In genomic region chr5:145249520-145249919, GRCm38 (mm10) we compare ENCODE assay signal across 24 mouse cellular contexts.
"Had no signal": no experiment of that assay in that cellular context is flagged by ENCODE, and none has a peak within 500 bp of the region (broad histone marks: within the 10 kb centered on the region; RNA-seq: fewer than 3 reads in every experiment).

No protein-coding gene starts in this region.

- H3K27me3 ChIP-seq: embryonic facial prominence, embryonic 12.5 days; embryonic facial prominence, embryonic 13.5 days; embryonic facial prominence, embryonic 15.5 days; forebrain, embryonic 12.5 days; forebrain, embryonic 13.5 days; forebrain, embryonic 15.5 days had no signal

- H3K9ac ChIP-seq: embryonic facial prominence, embryonic 12.5 days; embryonic facial prominence, embryonic 13.5 days; embryonic facial prominence, embryonic 15.5 days; forebrain, embryonic 12.5 days; forebrain, embryonic 13.5 days; forebrain, embryonic 15.5 days; forebrain, postnatal 0 days had no signal

- H3K4me2 ChIP-seq: embryonic facial prominence, embryonic 12.5 days; embryonic facial prominence, embryonic 13.5 days; embryonic facial prominence, embryonic 15.5 days; forebrain, embryonic 12.5 days; forebrain, embryonic 13.5 days; forebrain, embryonic 15.5 days had no signal

- DNase-seq: cerebellum, adult 9-10 months; cerebellum, adult 9-11 months; cerebellum, postnatal 10 days; cerebellum, postnatal 25 days; cerebellum, postnatal 36 days; embryo, embryonic 11 days; forebrain, postnatal 0 days; gastrocnemius, adult 2 months; gastrocnemius, postnatal 10 days; gastrocnemius, postnatal 14 days; gastrocnemius, postnatal 25 days; gastrocnemius, postnatal 36 days; heart, adult 18-20 months; heart, adult 2 months had no signal

- H3K9me3 ChIP-seq: embryonic facial prominence, embryonic 10.5 days; embryonic facial prominence, embryonic 13.5 days; embryonic facial prominence, embryonic 15.5 days; forebrain, embryonic 12.5 days; forebrain, embryonic 13.5 days; forebrain, embryonic 15.5 days; heart, embryonic 10.5 days had no signal

- H3K4me3 ChIP-seq: embryonic facial prominence, embryonic 10.5 days; embryonic facial prominence, embryonic 12.5 days; embryonic facial prominence, embryonic 13.5 days; embryonic facial prominence, embryonic 15.5 days; erythroblast, embryonic 14.5 days; forebrain, embryonic 10.5 days; forebrain, embryonic 12.5 days; forebrain, embryonic 13.5 days; forebrain, embryonic 15.5 days; gastrocnemius, adult 2 months; heart, adult 2 months; heart, embryonic 10.5 days had no signal

- H3K4me1 ChIP-seq: embryonic facial prominence, embryonic 10.5 days; embryonic facial prominence, embryonic 12.5 days; embryonic facial prominence, embryonic 13.5 days; embryonic facial prominence, embryonic 15.5 days; forebrain, embryonic 10.5 days; forebrain, embryonic 12.5 days; forebrain, embryonic 13.5 days; forebrain, embryonic 15.5 days; heart, embryonic 10.5 days had no signal

- H3K27ac ChIP-seq: embryonic facial prominence, embryonic 10.5 days; embryonic facial prominence, embryonic 12.5 days; embryonic facial prominence, embryonic 13.5 days; embryonic facial prominence, embryonic 15.5 days; forebrain, embryonic 10.5 days; forebrain, embryonic 12.5 days; forebrain, embryonic 13.5 days; forebrain, embryonic 15.5 days; gastrocnemius, adult 2 months; heart, adult 2 months; heart, embryonic 10.5 days had no signal
